Mouse (Mus musculus) stomach, embryonic 14.5 days (tissue): ENCODE measurements at regions not wholly inside any gene's neighbourhood (a gene's known extent, or its start where the extent isn't known, plus 50 kb on each side); places are given as distances from the start of the nearest gene placed in this dataset.

Experiments used
- ATAC-seq: fragments of 200-750 bp; cut with Nextera tagmentation; 2 replicates; pipeline ENCODE4 v1.8.0; 2017; ENCODE audit warnings: low read depth, moderate TSS enrichment; ENCODE audit not compliant: insufficient number of reproducible peaks, insufficient read depth, low FRiP score
- H3K27ac ChIP-seq: fragments of 300-500 bp; sonication (generic); 2 replicates; pipeline ENCODE4 v1.5.1; 2014; ENCODE audit warnings: mild to moderate bottlenecking, low read length, moderate library complexity, mixed read lengths
- H3K27me3 ChIP-seq: fragments of 300-500 bp; sonication (generic); 2 replicates; pipeline ENCODE4 v1.6.1; 2014; ENCODE audit warnings: low read length, control low read depth, mixed read lengths; ENCODE audit not compliant: control insufficient read depth, insufficient read depth
- H3K36me3 ChIP-seq: fragments of 300-500 bp; sonication (generic); 2 replicates; pipeline ENCODE4 v1.6.1; 2014; ENCODE audit warnings: mild to moderate bottlenecking, control low read depth, low read length, moderate library complexity, mixed read lengths; ENCODE audit not compliant: control insufficient read depth, insufficient read depth
- H3K4me1 ChIP-seq: fragments of 300-500 bp; sonication (generic); 2 replicates; pipeline ENCODE4 v1.6.1; 2014; ENCODE audit warnings: low read length, control low read depth, mixed read lengths; ENCODE audit not compliant: control insufficient read depth, insufficient read depth
- H3K4me2 ChIP-seq: fragments of 300-500 bp; sonication (generic); replicated peaks from 2 replicates; pipeline ENCODE4 v1.6.1; 2014; ENCODE audit warnings: low read depth, low read length, control low read depth
- H3K4me3 ChIP-seq: fragments of 300-500 bp; sonication (generic); 2 replicates; pipeline ENCODE4 v1.5.1; 2014; ENCODE audit warnings: low read depth, low read length, control low read depth
- H3K9ac ChIP-seq: fragments of 300-500 bp; sonication (generic); replicated peaks from 2 replicates; pipeline ENCODE4 v1.6.1; 2014; ENCODE audit warnings: low read depth, mild to moderate bottlenecking, control low read depth, low read length, moderate library complexity, mixed read lengths
- H3K9me3 ChIP-seq: fragments of 300-500 bp; sonication (generic); 2 replicates; pipeline ENCODE4 v1.6.1; 2016; ENCODE audit warnings: low read depth, low read length, control low read depth; ENCODE audit not compliant: control insufficient read depth
- WGBS: fragments of 180-500 bp; shearing (Covaris S2); extraction: QIAGEN DNeasy Blood & Tissue Kit; methylation state at CpG from one replicate; pipeline ENCODE4 v1.1.7; 2014; 5-methylcytosine and 5-hydroxymethylcytosine counted together

DNA sequence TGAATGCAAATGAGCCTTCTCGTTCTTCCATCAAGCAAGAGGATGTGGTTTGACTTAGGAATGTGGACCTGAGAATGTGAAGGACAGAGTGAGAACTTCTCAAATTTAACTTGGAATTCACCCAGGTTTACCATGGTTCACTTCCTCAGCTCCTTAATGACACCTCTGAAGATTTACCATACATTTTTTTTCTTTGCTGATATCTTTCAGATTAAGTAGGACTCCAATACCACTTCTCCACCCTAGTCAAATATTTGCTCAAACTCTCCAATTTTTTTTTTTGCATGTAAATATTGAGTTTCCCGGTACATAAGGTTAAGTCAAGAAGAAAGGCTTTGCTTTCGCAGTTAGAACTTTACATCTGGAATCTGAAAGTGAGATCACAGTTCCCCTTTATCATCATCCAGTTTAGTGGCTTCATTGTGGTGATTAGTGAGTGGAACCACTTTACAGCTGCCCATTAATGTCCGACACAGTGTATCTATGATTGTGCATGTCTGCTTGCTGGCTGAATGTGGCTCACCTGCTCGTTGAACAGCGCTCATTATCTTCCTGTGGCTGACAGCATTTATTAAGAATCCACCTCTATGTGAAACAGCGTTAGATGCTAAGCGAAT lies 446.0 kb upstream of the Adam34 start:
- no peaks in the 10 kb centered on the region for H3K4me1 ChIP-seq
- H3K9ac ChIP-seq, result no peak overlapping the region
- H3K27ac ChIP-seq, result no peak overlapping the region; the same call in 1 of the 2 replicates
- no peaks in the 10 kb centered on the region for H3K9me3 ChIP-seq
- H3K27me3 ChIP-seq, result no peaks in the 10 kb centered on the region
- peak; percentile 78 for ATAC-seq
- no peak overlapping the region for H3K4me3 ChIP-seq
- WGBS, result 63% methylated on average over 8 of the region's 8 CpGs
- H3K4me2 ChIP-seq, result no peak overlapping the region
- H3K36me3 ChIP-seq, result no peaks in the 10 kb centered on the region

DNA sequence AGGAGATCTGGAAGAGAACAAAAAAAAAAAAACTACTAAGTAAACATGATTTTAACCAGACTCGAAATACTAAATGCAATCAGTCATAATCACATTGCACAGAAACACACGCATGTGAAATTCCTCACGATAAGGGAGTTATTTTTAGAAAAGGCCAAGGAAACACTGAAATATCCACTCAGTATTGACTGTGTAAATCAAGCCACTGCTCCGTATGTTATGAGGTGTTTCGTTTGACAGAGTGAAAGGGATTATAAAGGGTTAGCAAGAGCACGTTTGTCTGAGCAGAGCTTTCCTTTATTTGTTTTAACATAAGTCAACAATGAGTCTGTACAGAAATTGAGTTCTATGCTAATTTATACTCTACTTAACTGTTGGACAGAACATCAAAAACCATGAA lies 455.3 kb upstream of the Adam34 start:
- peak; percentile 90 for ATAC-seq
- H3K9ac ChIP-seq, result no peak overlapping the region
- WGBS, result 6% methylated on average over 6 of the region's 6 CpGs
- H3K27ac ChIP-seq, result no peak overlapping the region
- no peaks in the 10 kb centered on the region for H3K9me3 ChIP-seq
- no peaks in the 10 kb centered on the region for H3K4me1 ChIP-seq
- no peaks in the 10 kb centered on the region for H3K36me3 ChIP-seq
- no peak overlapping the region for H3K4me3 ChIP-seq
- H3K27me3 ChIP-seq, result no peaks in the 10 kb centered on the region
- H3K4me2 ChIP-seq, result no peak overlapping the region

DNA sequence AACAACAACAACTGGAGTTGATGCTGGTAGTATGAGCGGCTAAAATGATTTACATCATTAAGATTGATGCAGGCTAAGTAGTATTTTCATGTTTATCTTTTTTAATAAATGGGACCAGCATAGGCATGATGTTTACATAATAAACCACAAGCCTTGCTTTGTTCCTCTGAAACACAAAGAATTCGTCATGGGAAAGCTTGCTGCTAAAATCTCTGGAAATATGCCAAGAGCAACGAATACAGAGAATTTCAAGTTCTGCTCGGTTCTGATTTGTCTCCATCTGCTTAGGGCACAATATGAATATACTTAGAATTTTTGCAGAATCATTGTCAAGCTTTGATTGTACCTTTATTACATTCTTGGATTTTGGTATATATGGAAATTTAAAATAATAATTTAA lies 467.2 kb upstream of the Adam34 start:
- Histone ChIP-seq H3K9me3 (no peaks in the 10 kb centered on the region), H3K4me1 (no peaks in the 10 kb centered on the region), H3K4me3 (no peak overlapping the region), H3K27ac (no peak overlapping the region), H3K36me3 (no peaks in the 10 kb centered on the region), H3K9ac (no peak overlapping the region), H3K4me2 (no peak overlapping the region), H3K27me3 (no peaks in the 10 kb centered on the region)
- 23% methylated on average over 4 of the region's 4 CpGs for WGBS
- no peak for ATAC-seq

DNA sequence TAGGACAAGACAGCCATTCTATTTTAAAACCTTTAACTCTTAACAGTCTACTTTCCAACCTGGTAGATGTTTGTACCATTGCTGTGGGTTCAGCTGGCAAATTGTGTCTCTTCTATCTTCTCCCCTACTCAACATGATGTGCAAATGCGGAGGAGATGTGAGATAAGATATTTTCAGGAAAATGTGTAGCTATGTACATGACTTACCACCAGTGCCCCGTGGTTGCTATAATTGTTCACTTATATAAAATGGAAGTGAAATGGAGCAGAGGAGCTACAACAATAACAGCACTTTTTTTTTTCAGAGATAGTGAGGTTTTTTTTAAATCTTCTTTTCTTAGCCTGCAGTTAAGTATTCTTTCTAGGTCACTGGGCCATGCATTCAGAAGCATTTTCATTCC lies 492.4 kb upstream of the Adam34 start:
- Histone ChIP-seq H3K4me1 (no peaks in the 10 kb centered on the region), H3K4me3 (no peak overlapping the region), H3K9ac (no peak overlapping the region), H3K9me3 (no peaks in the 10 kb centered on the region), H3K36me3 (no peaks in the 10 kb centered on the region), H3K4me2 (no peak overlapping the region), H3K27me3 (no peaks in the 10 kb centered on the region), H3K27ac (no peak overlapping the region)
- ATAC-seq, result no peak
- 85% methylated on average over 2 of the region's 2 CpGs for WGBS

DNA sequence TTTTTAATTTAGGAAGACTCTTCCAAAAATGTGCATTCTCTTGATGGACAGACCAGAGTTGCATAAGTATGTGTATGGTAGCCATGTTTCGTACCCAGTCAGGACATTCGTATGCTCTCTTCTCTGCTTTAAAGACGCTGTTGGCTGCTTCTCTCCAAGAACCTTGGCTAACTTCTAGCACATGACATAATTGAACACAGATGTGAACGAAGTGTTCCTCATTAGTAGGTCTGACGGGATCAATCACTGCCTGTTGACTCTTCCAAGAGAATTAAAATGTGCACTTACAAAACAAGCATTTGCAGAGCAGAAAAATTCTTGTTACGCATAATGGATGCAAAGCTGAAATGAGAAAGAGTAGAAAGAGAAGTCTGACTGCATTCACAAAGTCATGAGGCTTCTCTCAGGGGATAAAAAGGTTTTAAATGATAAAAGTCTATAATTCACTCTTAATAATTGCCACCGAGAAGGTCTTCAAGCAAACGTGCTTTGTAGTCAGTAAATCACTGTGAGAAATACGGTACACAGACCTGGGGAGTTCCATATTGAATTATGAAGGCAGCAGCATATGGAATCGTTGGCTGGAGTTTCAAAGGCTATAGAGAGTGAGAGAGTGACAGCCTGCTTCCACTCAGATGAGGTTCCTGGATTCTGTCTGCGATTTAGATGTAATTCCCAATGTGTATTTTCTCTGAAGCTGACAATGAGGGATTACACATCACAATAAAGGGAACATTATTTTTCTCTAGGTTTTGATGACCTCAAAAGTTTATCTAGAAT lies 496.7 kb upstream of the Adam34 start:
- H3K4me3 ChIP-seq, result no peak overlapping the region
- H3K36me3 ChIP-seq, result no peaks in the 10 kb centered on the region
- H3K4me1 ChIP-seq, result no peaks in the 10 kb centered on the region
- H3K27ac ChIP-seq, result no peak overlapping the region
- H3K27me3 ChIP-seq, result no peaks in the 10 kb centered on the region
- 59% methylated on average over 11 of the region's 11 CpGs for WGBS
- ATAC-seq, result no peak
- H3K9me3 ChIP-seq, result no peaks in the 10 kb centered on the region
- H3K4me2 ChIP-seq, result no peak overlapping the region
- H3K9ac ChIP-seq, result no peak overlapping the region

DNA sequence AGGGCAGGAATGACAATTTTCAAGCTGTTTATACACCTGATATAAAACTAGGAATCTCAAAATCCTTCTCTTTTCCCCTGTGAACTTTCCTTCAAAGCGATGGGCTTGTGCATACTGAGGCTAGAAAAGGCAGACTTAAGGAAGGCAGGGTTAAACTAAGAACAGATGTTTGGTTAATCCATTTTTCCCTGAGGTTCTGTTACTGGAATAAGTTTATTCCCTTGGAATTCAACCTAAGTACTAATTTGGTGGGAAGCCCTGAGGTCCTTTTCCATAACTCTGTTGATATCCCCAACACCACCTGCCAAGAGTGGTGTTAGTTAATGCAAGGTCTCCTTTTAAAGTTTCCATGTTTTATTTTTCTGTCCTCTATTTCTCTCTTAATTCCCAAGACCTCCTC lies 512.5 kb upstream of the Adam34 start:
- no peaks in the 10 kb centered on the region for H3K36me3 ChIP-seq
- no peaks in the 10 kb centered on the region for H3K4me1 ChIP-seq
- no peak overlapping the region for H3K9ac ChIP-seq
- 80% methylated on average over 1 of the region's 1 CpGs for WGBS
- H3K27ac ChIP-seq, result no peak overlapping the region
- ATAC-seq, result no peak
- H3K9me3 ChIP-seq, result no peaks in the 10 kb centered on the region
- no peak overlapping the region for H3K4me3 ChIP-seq
- H3K27me3 ChIP-seq, result no peaks in the 10 kb centered on the region
- H3K4me2 ChIP-seq, result no peak overlapping the region

DNA sequence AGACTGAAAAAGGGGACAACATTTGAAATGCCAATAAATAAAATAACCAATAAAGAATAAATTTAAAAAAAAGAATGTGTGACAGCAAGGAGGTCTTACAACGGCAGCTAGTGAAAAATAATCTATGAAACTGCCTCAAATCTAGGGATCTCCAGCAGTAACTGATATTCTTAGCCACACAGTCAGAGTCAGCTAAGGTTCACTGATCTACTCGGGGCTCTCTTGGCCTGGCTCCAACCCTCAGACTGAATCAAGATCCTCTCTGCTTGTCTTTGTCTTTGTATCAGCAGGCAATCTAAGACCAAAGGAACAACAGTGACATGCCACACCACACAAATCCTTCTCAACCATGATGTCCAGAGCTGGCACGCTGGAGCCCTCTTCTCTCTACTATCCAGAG lies 542.5 kb upstream of the Adam34 start:
- WGBS, result 71% methylated on average over 3 of the region's 3 CpGs
- Histone ChIP-seq H3K27me3 (no peaks in the 10 kb centered on the region), H3K4me1 (no peaks in the 10 kb centered on the region)

DNA sequence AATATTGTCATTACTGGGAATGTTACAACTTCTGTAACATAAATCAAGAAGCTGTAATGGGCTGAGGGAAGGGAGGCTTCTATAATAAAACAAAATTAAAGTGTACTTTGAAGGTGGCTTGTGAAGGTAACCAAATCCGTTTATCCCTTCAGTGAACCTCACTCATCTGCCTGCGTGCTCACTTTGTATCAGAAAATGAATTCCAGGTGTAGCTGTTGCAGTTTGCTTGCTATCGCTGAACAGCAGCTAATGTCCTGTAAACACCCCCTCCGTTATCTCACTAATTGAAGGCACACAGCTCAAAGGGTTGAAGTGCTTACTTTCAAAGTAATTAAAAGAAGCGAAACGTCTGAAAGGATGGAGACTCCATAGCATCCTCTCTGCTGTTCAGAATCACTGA lies 547.2 kb upstream of the Adam34 start:
- WGBS, result 40% methylated on average over 6 of the region's 6 CpGs
- H3K4me1 ChIP-seq, result no peaks in the 10 kb centered on the region
- no peak for ATAC-seq

More for the DNA sequence above, 542.5 kb upstream of the Adam34 start:
- Histone ChIP-seq H3K27ac (no peak overlapping the region), H3K9me3 (no peaks in the 10 kb centered on the region), H3K4me2 (no peak overlapping the region), H3K9ac (no peak overlapping the region), H3K4me3 (no peak overlapping the region), H3K36me3 (no peaks in the 10 kb centered on the region)
- ATAC-seq, result no peak

More for the DNA sequence above, 547.2 kb upstream of the Adam34 start:
- no peaks in the 10 kb centered on the region for H3K9me3 ChIP-seq
- H3K36me3 ChIP-seq, result no peaks in the 10 kb centered on the region
- H3K27ac ChIP-seq, result no peak overlapping the region
- H3K9ac ChIP-seq, result no peak overlapping the region
- H3K27me3 ChIP-seq, result no peaks in the 10 kb centered on the region
- no peak overlapping the region for H3K4me3 ChIP-seq
- no peak overlapping the region for H3K4me2 ChIP-seq
